Mouse (Mus musculus): ENCODE results near the gene Lrp10. TPM values are rescaled to one million over a fixed set of nuclear protein-coding genes. Genes with fewer than 3 reads are reported as not detected.

Lrp10 gene
- 88.3 and 93.7 TPM in 2 replicates for polyA plus RNA-seq (2015; fragmentation: Nextera tagmentation; extraction: Ambion mirVana)

DNA sequence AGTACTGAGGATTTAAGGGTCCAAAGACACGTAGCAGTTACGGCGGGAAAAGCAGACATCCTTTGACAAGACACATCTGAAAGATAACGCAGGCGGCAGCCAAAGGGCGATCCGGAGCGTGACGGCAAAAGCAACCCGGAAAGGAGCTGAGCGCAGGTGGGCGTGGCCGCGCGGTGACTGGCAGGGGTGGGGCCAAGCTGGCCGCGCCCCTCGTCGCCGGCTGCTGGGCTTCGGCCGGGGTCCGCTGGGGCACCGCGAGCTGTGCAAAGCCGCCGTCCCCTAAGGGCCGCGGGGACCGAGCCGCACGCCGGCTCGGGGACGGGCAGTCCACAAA, at the start of gene Lrp10:
Gene Lrp10, plus strand, starts transcription at position 179 of the 334 bp plus-strand sequence.
- peak; percentile 91 for DNase-seq (ENCODE audit: low spot score)

GRCm38 (mm10) chr14:54415241-54416020, 48.5 kb upstream of the Lrp10 start:
- DNase-seq (ENCODE audit: low spot score): no peak

- no peak for DNase-seq (ENCODE audit: low spot score)
These were observed 47.6 kb upstream of the Lrp10 start for GRCm38 (mm10) chr14:54416229-54416775.

DNA sequence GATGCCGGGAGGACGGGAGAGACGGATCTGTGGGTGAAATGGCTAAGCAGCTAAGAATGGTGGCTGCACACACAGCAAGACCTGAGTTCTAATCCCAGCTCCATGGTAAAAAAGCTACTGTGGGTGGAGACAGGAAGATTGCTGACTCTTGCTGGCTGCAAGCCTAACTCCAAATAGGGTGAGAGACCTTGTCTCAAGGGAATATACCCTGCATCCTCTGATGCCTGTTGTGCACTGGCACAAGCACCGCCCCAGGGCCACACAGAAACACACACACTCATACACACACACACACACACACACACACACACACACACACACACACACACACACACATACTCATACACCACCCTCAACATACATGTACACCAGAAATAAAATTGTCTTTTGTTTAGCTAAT, 47.1 kb upstream of the Lrp10 start:
- no peak for DNase-seq (ENCODE audit: low spot score)

DNA sequence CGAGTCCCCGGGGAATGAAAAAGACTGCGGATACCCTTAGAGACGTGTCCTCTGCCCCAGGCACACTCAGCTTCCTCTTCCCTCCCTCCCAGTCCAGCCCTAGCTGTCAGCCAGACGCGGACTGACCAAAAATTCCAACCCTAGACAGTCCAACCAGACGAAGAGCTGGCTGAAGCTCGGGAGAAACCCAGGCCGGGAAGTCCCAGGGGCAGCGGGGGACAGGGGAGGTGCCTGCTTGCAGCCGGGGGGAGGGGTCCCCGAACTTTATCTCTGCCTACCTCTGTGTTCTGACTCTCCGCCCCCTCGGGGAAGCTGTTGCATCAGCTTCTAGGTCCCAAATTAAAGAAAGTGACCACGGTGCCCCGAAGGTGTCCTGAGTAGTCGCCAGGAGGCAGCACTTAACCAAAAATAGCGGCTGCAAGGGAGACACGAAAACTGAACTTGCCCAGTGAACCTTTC, 46.3 kb upstream of the Lrp10 start, which contains the start of gene Slc7a7:
Gene Slc7a7, minus strand, starts transcription at position 158 of the 459 bp plus-strand sequence.
- no peak for DNase-seq (ENCODE audit: low spot score)

DNA sequence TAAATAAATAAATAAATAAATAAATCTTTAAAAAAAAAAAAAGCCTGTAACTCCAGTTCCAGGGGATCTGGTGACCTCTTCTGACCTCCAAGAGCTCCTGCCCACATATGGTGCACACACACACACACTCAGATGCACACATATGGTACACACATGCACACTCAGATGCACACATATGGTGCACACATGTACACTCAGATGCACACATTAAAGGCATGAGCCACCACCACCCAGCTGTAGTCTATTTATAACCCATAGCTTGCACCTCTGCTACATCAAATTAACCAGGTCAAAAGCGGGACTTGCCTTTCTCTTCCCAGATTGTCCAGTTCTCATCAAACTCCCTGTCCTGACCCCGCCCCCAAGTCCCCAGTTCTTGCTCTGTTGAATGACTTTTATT, 42.9 kb upstream of the Lrp10 start:
- no peak for DNase-seq (ENCODE audit: low spot score)

GRCm38 (mm10) chr14:54423406-54423805, 40.5 kb upstream of the Lrp10 start:
- DNase-seq (ENCODE audit: low spot score): peak; percentile 47

DNA sequence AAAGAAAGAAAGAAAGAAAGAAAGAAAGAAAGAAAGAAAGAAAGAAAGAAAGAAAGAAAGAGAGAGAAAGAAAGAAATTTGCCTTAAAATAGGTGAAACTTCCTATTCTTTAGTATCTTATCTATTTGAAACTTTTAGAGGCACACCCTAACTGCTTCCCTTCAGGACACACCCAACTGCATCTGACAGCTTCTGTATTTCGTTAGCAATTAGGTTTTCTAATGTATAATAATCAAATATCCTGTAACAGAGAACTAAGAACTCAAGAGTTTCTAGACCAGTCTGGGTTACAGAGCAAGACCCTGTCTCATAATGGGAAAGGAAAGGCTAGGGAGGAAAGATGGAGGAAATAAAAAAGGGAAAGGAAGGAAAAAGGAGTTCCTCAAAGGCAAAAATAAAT, 39.3 kb upstream of the Lrp10 start:
- no peak for DNase-seq (ENCODE audit: low spot score)

GRCm38 (mm10) chr14:54425540-54425939, 38.4 kb upstream of the Lrp10 start:
- DNase-seq (ENCODE audit: low spot score): no peak

GRCm38 (mm10) chr14:54426003-54426688, 37.8 kb upstream of the Lrp10 start:
- no peak for DNase-seq (ENCODE audit: low spot score)

DNA sequence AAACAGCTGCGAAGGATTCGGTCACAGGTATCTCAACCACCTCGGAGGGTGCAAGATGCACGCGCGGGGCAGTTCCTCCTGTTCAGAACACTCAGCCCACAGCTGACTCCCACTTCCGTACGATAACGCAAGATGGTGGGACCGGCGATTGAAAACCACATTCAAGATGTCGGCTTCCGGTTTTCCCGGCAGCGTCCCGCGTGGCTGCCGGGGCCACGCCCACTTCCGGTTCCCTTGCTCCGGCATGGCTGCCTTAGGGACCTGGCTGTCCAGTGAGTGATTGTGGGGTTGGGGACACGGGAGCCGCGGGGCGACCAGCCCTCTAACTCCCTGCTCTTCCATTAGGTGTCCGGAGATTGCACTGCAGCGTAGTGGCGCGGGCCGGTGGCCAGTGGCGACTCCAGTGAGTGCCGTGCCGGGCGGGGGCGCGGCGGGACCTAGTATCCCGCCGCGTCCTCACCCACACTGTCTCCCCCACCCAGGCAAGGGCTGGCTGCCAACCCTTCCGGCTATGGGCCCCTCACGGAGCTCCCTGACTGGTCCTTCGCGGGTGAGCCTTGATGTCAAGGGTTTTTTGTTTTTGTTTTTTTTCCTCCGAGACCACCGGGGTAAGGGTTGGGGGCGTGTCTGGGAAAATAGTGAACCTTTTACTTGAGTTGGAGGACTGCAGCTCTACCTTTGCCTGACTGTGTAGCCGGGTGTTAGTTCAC, 37.1 kb upstream of the Lrp10 start, which contains the start of gene Mrpl52:
Gene Mrpl52, plus strand, starts transcription at position 221 of the 710 bp plus-strand sequence.
- DNase-seq (ENCODE audit: low spot score): peak; percentile 85

GRCm38 (mm10) chr14:54427696-54428095, 36.2 kb upstream of the Lrp10 start:
- no peak for DNase-seq (ENCODE audit: low spot score)

GRCm38 (mm10) chr14:54428421-54428820, 35.5 kb upstream of the Lrp10 start:
- no peak for DNase-seq (ENCODE audit: low spot score)

DNA sequence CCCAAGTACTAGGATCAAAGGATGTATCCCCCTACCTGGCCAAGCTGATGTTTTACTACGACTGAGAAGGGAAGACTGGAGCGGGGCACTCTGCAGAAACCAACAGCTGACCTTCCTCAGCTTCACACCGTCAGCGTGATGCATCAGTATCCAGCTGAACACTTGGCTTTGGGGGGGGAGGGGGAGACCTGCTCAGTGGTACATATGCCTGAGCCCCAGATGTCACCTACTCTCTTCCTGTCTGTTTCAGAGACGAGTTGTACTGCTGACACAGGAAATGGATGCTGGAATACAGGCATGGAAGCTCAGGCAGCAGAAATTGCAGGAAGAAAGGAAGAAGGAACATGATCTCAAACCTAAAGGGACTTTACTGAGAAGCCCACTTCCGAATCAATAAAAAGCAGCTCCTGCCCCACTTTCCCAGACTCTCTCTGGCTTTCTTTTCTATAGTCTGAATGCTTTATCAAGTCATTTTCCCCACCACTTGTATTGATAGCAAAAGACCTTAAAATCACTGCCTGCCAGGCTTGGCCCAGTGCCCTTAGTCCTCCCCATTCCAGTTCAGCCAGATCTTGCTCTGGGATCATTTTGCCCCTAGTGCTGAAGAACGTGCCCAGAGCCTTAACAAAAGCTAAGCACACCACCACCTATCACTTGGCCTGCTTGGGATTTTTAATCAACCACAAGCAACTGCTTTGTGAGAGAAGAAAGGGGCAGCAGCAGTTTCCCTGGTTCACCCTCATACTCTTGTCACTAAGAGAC, 34.4 kb upstream of the Lrp10 start:
- peak; percentile 38 for DNase-seq (ENCODE audit: low spot score)

- DNase-seq (ENCODE audit: low spot score): no peak
These were observed 33.4 kb upstream of the Lrp10 start for GRCm38 (mm10) chr14:54430406-54431145.

DNA sequence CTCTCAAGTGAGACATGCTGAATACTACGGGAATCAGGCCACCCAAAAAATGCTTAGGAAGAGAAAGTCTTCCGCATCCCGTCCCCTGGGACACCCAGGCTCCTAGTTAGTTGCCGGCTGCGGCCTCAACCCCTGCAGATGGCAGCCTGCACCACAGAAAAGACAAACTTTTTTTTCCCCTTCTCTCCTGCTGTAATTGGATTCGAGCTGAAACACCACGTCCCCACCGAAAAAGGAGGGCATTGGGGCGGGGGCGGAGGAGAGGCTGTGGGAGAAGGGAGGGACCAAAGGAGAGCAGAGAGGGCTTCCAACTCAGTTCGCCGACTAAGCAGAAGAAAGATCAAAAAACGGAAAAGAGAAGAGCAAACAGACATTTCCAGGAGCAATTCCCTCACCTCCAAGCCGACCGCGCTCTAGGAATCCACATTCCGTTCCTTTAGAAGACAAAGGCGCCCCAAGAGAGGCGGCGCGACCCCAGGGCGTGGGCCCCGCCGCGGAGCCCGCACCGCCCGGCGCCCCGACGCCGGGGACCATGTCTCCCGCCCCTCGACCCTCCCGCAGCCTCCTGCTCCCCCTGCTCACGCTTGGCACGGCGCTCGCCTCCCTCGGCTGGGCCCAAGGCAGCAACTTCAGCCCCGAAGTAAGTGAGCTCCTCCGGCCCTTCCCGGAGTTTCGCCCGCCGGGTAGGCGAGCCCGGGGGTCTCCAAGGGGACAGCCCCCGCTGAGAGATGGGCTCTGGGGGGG, 32.4 kb upstream of the Lrp10 start, which contains the start of gene Mmp14:
Gene Mmp14, plus strand, starts transcription at position 279 of the 744 bp plus-strand sequence.
- no peak for DNase-seq (ENCODE audit: low spot score)

DNA sequence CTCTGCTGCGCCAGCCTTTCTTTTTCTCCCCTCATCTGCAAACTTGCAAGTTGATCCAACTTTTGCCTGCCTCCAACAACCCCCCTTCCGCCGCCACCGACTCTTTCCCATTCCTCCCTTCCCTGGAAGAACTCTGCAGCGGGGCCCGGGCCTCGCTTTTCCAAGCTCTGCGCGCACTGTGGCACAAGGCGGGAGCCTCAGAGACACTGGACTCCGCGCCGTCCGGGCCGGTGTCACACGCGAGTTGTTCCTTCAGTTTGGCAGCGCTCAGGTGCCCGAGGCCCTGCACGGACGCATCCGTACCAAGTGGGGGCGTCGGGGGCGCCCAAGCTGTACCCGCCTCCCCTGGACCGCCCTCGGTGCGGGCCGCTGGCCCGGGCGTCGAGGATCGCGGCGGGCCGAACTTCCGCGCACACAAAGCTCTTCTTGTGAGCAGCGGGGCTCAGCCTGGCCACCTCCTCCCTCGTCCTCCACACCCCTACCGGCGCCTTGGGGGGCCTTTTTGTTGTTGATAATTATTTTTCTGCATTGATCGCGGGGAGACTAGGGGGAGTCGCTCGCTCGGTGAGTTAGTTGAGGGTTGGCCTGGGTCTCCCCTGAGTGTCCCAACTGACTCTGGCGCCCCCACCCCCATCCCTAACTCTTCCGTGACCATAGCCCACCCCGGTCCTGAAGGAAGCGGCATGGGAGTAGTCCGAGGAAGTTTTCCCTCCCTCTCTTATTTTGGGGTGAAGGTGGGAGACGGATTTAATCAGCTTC, 31.7 kb upstream of the Lrp10 start:
- DNase-seq (ENCODE audit: low spot score): peak; percentile 35
